Mouse (Mus musculus) CH12.LX (cell line): ENCODE data around the gene Dynll2. TPM values are rescaled to one million over a fixed set of nuclear protein-coding genes. Genes with fewer than 3 reads are reported as not detected.
A peak's percentile ranks its signal among the peaks of the same experiment; 100 is the strongest.

Source experiments
- DNase-seq: peaks from one replicate; pipeline ENCODE4 v3.0.0-alpha.2; 2013; ENCODE audit errors: extremely low read depth
- H3K27ac ChIP-seq: 2 replicates; pipeline ENCODE4 v1.5.1; 2012; ENCODE audit warnings: low read depth, mild to moderate bottlenecking, control low read depth, moderate library complexity; ENCODE audit not compliant: insufficient read depth
- H3K27me3 ChIP-seq: replicated peaks from 2 replicates; pipeline ENCODE3; 2012; ENCODE audit warnings: inconsistent platforms
- H3K36me3 ChIP-seq, 2 experiments: replicated peaks in 1 of 2; 2 replicates each; pipeline versions ENCODE3 to v1.6.1; 2012; ENCODE audit warnings: inconsistent platforms in 1 of 2, low read length in 1 of 2, mild to moderate bottlenecking in 1 of 2, mixed read lengths in 1 of 2, moderate library complexity in 1 of 2; ENCODE audit not compliant: control insufficient read depth in 1 of 2, insufficient read depth in 1 of 2
- H3K4me1 ChIP-seq, 2 experiments: 2 replicates each; pipeline ENCODE4 v1.6.1; 2012; ENCODE audit warnings: inconsistent platforms in 1 of 2, moderate library complexity in 1 of 2; ENCODE audit not compliant: insufficient read depth in 2 of 2, control insufficient read depth in 1 of 2
- H3K4me2 ChIP-seq: 2 replicates; pipeline ENCODE4 v1.6.1; 2012; ENCODE audit warnings: low read depth, mild to moderate bottlenecking, control low read depth; ENCODE audit not compliant: poor library complexity, insufficient read depth, severe bottlenecking
- H3K4me3 ChIP-seq, 3 experiments: fragments of 150-350 bp in 1 of 3; sonication (generic) in 1 of 3; replicated peaks in 1 of 3; 2 replicates each; pipeline versions ENCODE3 to v1.5.1; 2011 to 2012; ENCODE audit warnings: low read depth in 2 of 3, low read length in 2 of 3, mild to moderate bottlenecking in 2 of 3, moderate library complexity in 2 of 3, control low read depth in 1 of 3, improper control_type of control experiment in 1 of 3, inconsistent platforms in 1 of 3, mixed read lengths in 1 of 3; ENCODE audit not compliant: poor library complexity in 1 of 3
- H3K79me2 ChIP-seq: replicated peaks from 2 replicates; pipeline ENCODE4 v1.6.1; 2012; ENCODE audit warnings: mild to moderate bottlenecking, moderate library complexity; ENCODE audit not compliant: control insufficient read depth, poor library complexity, insufficient read depth, severe bottlenecking; ENCODE audit errors: extremely low read depth
- H3K9ac ChIP-seq: 2 replicates; pipeline ENCODE4 v1.6.1; 2012; ENCODE audit warnings: low read depth, mild to moderate bottlenecking, control low read depth, moderate library complexity; ENCODE audit not compliant: insufficient read depth
- H3K9me3 ChIP-seq: replicated peaks from 2 replicates; pipeline ENCODE3; 2012; ENCODE audit warnings: low read length, inconsistent platforms, mixed read lengths
- BHLHE40 ChIP-seq: IDR thresholded peaks from 2 replicates; pipeline ENCODE4 v1.6.1; 2011; ENCODE audit warnings: mild to moderate bottlenecking, low read depth, low read length, improper control_type of control experiment
- CHD1 ChIP-seq: IDR thresholded peaks from 2 replicates; pipeline ENCODE4 v1.6.1; 2012; ENCODE audit warnings: low read depth, low read length, improper control_type of control experiment, inconsistent platforms
- E2F4 ChIP-seq: IDR thresholded peaks from 2 replicates; pipeline ENCODE4 v1.6.1; 2011; ENCODE audit warnings: low read depth, low read length, improper control_type of control experiment; ENCODE audit not compliant: insufficient replicate concordance
- ELF1 ChIP-seq: IDR thresholded peaks from 2 replicates; pipeline ENCODE4 v1.6.1; 2014; ENCODE audit warnings: low read depth, mild to moderate bottlenecking, inconsistent platforms, low read length, improper control_type of control experiment
- EP300 ChIP-seq: IDR thresholded peaks from 2 replicates; pipeline ENCODE4 v1.6.1; 2011; ENCODE audit warnings: low read length, improper control_type of control experiment
- ETS1 ChIP-seq: conservative IDR thresholded peaks from 2 replicates; pipeline ENCODE4 v1.6.1; 2012; ENCODE audit warnings: low read depth, mild to moderate bottlenecking, inconsistent platforms, low read length, improper control_type of control experiment, moderate library complexity
- GABPA ChIP-seq: IDR thresholded peaks from 2 replicates; pipeline ENCODE4 v1.6.1; 2012; ENCODE audit warnings: low read depth, low read length, improper control_type of control experiment, inconsistent platforms; ENCODE audit not compliant: insufficient replicate concordance
- IRF4 ChIP-seq: IDR thresholded peaks from 2 replicates; pipeline ENCODE4 v1.6.1; 2014; ENCODE audit warnings: low read depth, mild to moderate bottlenecking, inconsistent platforms, low read length, improper control_type of control experiment
- JUN ChIP-seq: IDR thresholded peaks from 2 replicates; pipeline ENCODE4 v1.6.1; 2011; ENCODE audit warnings: low read depth, mild to moderate bottlenecking, low read length, improper control_type of control experiment, moderate library complexity; ENCODE audit not compliant: insufficient read depth
- JUND ChIP-seq: conservative IDR thresholded peaks from 2 replicates; pipeline ENCODE4 v1.6.1; 2011; ENCODE audit warnings: low read depth, low read length, improper control_type of control experiment
- MAFK ChIP-seq: IDR thresholded peaks from 2 replicates; pipeline ENCODE4 v1.6.1; 2011; ENCODE audit warnings: low read length, improper control_type of control experiment; ENCODE audit not compliant: insufficient replicate concordance
- NRF1 ChIP-seq: IDR thresholded peaks from 2 replicates; pipeline ENCODE4 v1.6.1; 2014; ENCODE audit warnings: low read depth, mild to moderate bottlenecking, inconsistent platforms, low read length, improper control_type of control experiment, moderate library complexity
- RAD21 ChIP-seq: IDR thresholded peaks from 2 replicates; pipeline ENCODE4 v1.6.1; 2011; ENCODE audit warnings: low read depth, mild to moderate bottlenecking, low read length, improper control_type of control experiment, moderate library complexity
- SMC3 ChIP-seq: IDR thresholded peaks from 2 replicates; pipeline ENCODE4 v1.6.1; 2011; ENCODE audit warnings: low read depth, low read length, improper control_type of control experiment
- TBP ChIP-seq: conservative IDR thresholded peaks from 2 replicates; pipeline ENCODE4 v1.6.1; 2011; ENCODE audit warnings: low read depth, low read length, improper control_type of control experiment
- TCF12 ChIP-seq: IDR thresholded peaks from 2 replicates; pipeline ENCODE4 v1.6.1; 2014; ENCODE audit warnings: low read depth, mild to moderate bottlenecking, inconsistent platforms, low read length, improper control_type of control experiment
- UBTF ChIP-seq: IDR thresholded peaks from 2 replicates; pipeline ENCODE4 v1.6.1; 2012; ENCODE audit warnings: low read depth, mild to moderate bottlenecking, inconsistent platforms, low read length, improper control_type of control experiment, moderate library complexity
- ZKSCAN1 ChIP-seq: IDR thresholded peaks from 2 replicates; pipeline ENCODE4 v1.6.1; 2012; ENCODE audit warnings: low read depth, inconsistent platforms, low read length, improper control_type of control experiment, borderline replicate concordance
- ZMIZ1 ChIP-seq: IDR thresholded peaks from 2 replicates; pipeline ENCODE4 v1.6.1; 2012; ENCODE audit warnings: low read depth, mild to moderate bottlenecking, inconsistent platforms, low read length, improper control_type of control experiment
- dilution Hi-C: fragments of 300-500 bp; cut with MboI; formaldehyde crosslinking; loops from 2 replicates; pipeline ENCODE4 v1.14.3; 2020; ENCODE audit warnings: low sequenced_read_pairs; ENCODE audit not compliant: extremely low pct_unique_long_range_greater_than_20kb, extremely low pct_ligation_motif_present
- in situ Hi-C: fragments of 300-500 bp; cut with MboI; formaldehyde crosslinking; loops from 3 replicates; pipeline ENCODE4 v1.14.3; 2019; ENCODE audit warnings: low sequenced_read_pairs, low pct_ligation_motif_present, low pct_unique_long_range_greater_than_20kb, mixed read lengths
- polyA plus RNA-seq: library from polyadenylated mRNA; unstranded; fragments of >175 nt; gene quantifications from 2 replicates; pipeline ENCODE4 v1.2.1, GENCODE M21; 2012; ENCODE audit warnings: low read depth; ENCODE audit not compliant: insufficient read length
- total RNA-seq, 2 experiments: library from RNA; depleted of rRNA; stranded (reverse); fragments of 300-350 nt in 1 of 2; fragments of >200 nt in 1 of 2; gene quantifications; 2 replicates each; pipeline ENCODE4 v1.2.3; 2012 to 2014

Gene Dynll2
- total and polyA plus RNA-seq, 3 experiments = 14.0 to 147 (median 35.8) TPM

DNA sequence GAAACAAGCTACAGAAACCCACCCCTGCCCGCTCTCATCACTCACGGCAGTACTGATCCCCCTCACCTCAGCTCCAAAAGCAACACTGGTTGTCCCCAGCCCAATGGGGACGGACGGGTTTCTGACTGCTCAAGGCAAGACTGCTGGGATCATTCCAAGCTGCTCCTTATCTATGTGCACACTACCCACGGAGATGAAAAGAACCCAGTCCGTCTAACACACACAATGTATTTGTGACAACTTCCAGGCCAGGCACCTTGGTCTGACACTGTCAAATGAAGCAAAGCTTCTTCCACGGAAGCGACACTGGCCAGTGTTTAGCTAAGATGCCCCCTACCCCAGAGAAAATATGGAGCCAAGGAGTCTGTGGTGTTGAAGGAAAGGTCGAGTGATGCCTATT lies 1.7 kb downstream of the Dynll2 start:
- Histone ChIP-seq H3K9me3 (no peaks in the 10 kb centered on the region), H3K27ac (no peak overlapping the region), H3K4me3 (peak overlapping the region; percentile 19 to 90 (median 82)), H3K4me2 (peak overlapping the region; percentile 70), H3K4me1 (peaks cover 9 to 36% of the 10 kb centered on the region in 2 experiments), H3K27me3 (no peaks in the 10 kb centered on the region), H3K36me3 (peaks cover 25 to 51% of the 10 kb centered on the region in 2 experiments), H3K9ac (no peak overlapping the region; the same call in 1 of the 2 replicates), H3K79me2 (peaks cover 35% of the 10 kb centered on the region)
- DNase-seq = no peak
- TF ChIP-seq BHLHE40 = no peak
- no peak for TF ChIP-seq CHD1
- no peak for TF ChIP-seq ETS1
- TF ChIP-seq EP300 = no peak
- no peak for TF ChIP-seq GABPA
- no peak for TF ChIP-seq RAD21
- TF ChIP-seq TBP = no peak
- no peak for TF ChIP-seq ZKSCAN1
- TF ChIP-seq TCF12 = no peak
- TF ChIP-seq NRF1 = no peak
- TF ChIP-seq ELF1 = no peak
- TF ChIP-seq ZMIZ1 = no peak
- TF ChIP-seq IRF4 = no peak
- no peak for TF ChIP-seq UBTF
- TF ChIP-seq SMC3 = no peak
- TF ChIP-seq E2F4 = no peak
- in situ Hi-C loops (loop anchor here (5.0 kb wide), 1 partner anchor 62 kb away; the partner anchor contains the start of gene Srsf1), dilution Hi-C loops (no loop called here)

DNA sequence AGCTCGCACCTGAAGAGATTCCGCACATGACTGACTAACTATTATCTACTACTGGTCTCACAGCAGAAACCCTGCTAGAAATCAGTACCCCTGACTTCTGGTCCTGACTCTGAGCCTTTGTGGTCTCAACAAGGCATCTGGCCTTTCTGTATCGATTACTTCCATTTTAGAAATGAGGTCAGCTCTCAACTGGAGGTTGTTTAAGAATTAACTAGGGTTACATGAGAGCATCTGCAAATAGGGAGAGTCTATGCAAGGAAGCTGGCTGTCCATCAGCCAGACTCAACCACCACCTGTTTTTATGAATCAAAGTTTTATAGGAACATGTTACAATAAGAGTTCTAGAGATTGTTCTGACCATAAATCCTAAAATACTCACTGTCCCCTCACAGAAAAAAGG lies 2.8 kb downstream of the Dynll2 start:
- Histone ChIP-seq H3K27me3 (no peaks in the 10 kb centered on the region), H3K79me2 (peaks cover 35% of the 10 kb centered on the region), H3K9ac (no peak overlapping the region), H3K4me1 (peaks cover 9 to 36% of the 10 kb centered on the region in 2 experiments), H3K9me3 (no peaks in the 10 kb centered on the region), H3K4me2 (no peak overlapping the region)
- DNase-seq = no peak
- TF ChIP-seq TCF12 (no peak), ETS1 (no peak), NRF1 (no peak), MAFK (no peak), IRF4 (no peak), E2F4 (no peak), JUN (no peak), JUND (no peak)
- TF ChIP-seq, all 38 proteins: peak for 0
- Histone ChIP-seq H3K36me3 (peaks cover 36 to 62% of the 10 kb centered on the region in 2 experiments), H3K4me3 (no peak overlapping the region), H3K27ac (no peak overlapping the region)
- dilution Hi-C loops (no loop called here), in situ Hi-C loops (no loop called here)
